Mouse (Mus musculus) v-Abl transformed pro-B cells (cell line): Measurements from ENCODE around the gene Lmcd1.

Source experiments
- in situ Hi-C, 2 experiments: fragments of 400-800 bp; cut with MboI; formaldehyde crosslinking; loops; one replicate each; pipeline ENCODE4 v1.15.1; 2025; ENCODE audit not compliant: unreplicated experiment in 2 of 2

Gene Lmcd1

GRCm38 (mm10) chr6:112284087-112284486 is 10.5 kb downstream of the Lmcd1 start:
- in situ Hi-C loops, result no loop called here

- in situ Hi-C loops, result no loop called here
Measured at GRCm38 (mm10) chr6:112287671-112288070, 14.1 kb downstream of the Lmcd1 start.

- in situ Hi-C loops, result no loop called here
Measured at GRCm38 (mm10) chr6:112288271-112288670, 14.7 kb downstream of the Lmcd1 start.

GRCm38 (mm10) chr6:112291146-112291545 is 17.6 kb downstream of the Lmcd1 start:
- in situ Hi-C loops, result no loop called here

- in situ Hi-C loops, result no loop called here
Measured at GRCm38 (mm10) chr6:112293320-112293719, 19.8 kb downstream of the Lmcd1 start.

- in situ Hi-C loops, result no loop called here
Measured at GRCm38 (mm10) chr6:112295269-112295668, 21.7 kb downstream of the Lmcd1 start.

GRCm38 (mm10) chr6:112300146-112300545 is 26.6 kb downstream of the Lmcd1 start:
- in situ Hi-C loops, result no loop called here

GRCm38 (mm10) chr6:112300633-112301032 is 27.1 kb downstream of the Lmcd1 start:
- in situ Hi-C loops, result no loop called here

GRCm38 (mm10) chr6:112302248-112302647 is 28.7 kb downstream of the Lmcd1 start:
- in situ Hi-C loops, result no loop called here

- in situ Hi-C loops, result no loop called here
Measured at GRCm38 (mm10) chr6:112302814-112303383, 29.3 kb downstream of the Lmcd1 start.

- in situ Hi-C loops, result no loop called here
Measured at GRCm38 (mm10) chr6:112304751-112305150, 31.2 kb downstream of the Lmcd1 start.

- in situ Hi-C loops, result no loop called here
Measured at GRCm38 (mm10) chr6:112309330-112309938, 35.9 kb downstream of the Lmcd1 start.

GRCm38 (mm10) chr6:112311385-112311784 is 37.8 kb downstream of the Lmcd1 start:
- in situ Hi-C loops, result no loop called here

GRCm38 (mm10) chr6:112319449-112319848 is 45.9 kb downstream of the Lmcd1 start:
- in situ Hi-C loops, result no loop called here

- in situ Hi-C loops, result no loop called here
Measured at GRCm38 (mm10) chr6:112320679-112321078, 47.1 kb downstream of the Lmcd1 start.

- in situ Hi-C loops, result no loop called here
Measured at GRCm38 (mm10) chr6:112322916-112323315, 49.4 kb downstream of the Lmcd1 start.

- in situ Hi-C loops, result no loop called here
Measured at GRCm38 (mm10) chr6:112325213-112325612, 51.7 kb downstream of the Lmcd1 start.

- in situ Hi-C loops, result no loop called here
Measured at GRCm38 (mm10) chr6:112327793-112328192, 54.2 kb downstream of the Lmcd1 start.

GRCm38 (mm10) chr6:112330520-112331222 is 57.1 kb downstream of the Lmcd1 start:
- in situ Hi-C loops, result no loop called here

- in situ Hi-C loops, result no loop called here
Measured at GRCm38 (mm10) chr6:112331223-112331598, 57.7 kb downstream of the Lmcd1 start.

GRCm38 (mm10) chr6:112333930-112334329 is 60.4 kb downstream of the Lmcd1 start:
- in situ Hi-C loops, result no loop called here

GRCm38 (mm10) chr6:112337667-112338066 is 64.1 kb downstream of the Lmcd1 start:
- in situ Hi-C loops, result no loop called here
